Mouse (Mus musculus) bone marrow, adult 2 months (tissue): ENCODE measurements around the gene C1qc.

Source experiments
- CTCF ChIP-seq: fragments of 200-500 bp; IDR thresholded peaks from 2 replicates; pipeline ENCODE4 v1.5.1; 2011; ENCODE audit warnings: low read length, control low read depth; ENCODE audit not compliant: control insufficient read depth, insufficient read depth
- POLR2A ChIP-seq: fragments of 200-500 bp; IDR thresholded peaks from 2 replicates; pipeline ENCODE4 v1.6.1; 2011; ENCODE audit warnings: low read depth, mild to moderate bottlenecking, control low read depth, low read length, borderline replicate concordance; ENCODE audit not compliant: control insufficient read depth

DNA sequence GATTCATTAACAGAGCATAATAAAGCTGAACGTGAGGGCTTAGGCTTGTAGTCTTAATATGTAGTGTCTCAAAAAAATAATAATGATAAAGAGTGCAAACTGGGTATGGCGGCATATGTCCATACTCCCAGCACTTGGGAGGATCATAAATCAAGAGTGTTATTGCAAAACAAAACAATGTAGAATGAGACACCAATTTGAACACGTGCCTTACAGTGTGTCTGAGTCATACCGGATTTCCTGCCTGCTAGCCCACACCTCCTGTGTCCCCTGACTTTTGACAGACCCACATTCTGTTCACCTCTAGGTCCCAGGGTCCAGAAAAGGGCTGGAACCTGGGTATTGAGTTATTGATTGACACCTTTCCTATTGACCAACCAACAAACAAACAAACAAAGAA, 50.8 kb downstream of the C1qc start:
- no peak for TF ChIP-seq CTCF
- TF ChIP-seq POLR2A: no peak
